Mouse (Mus musculus) monocyte, adult 2 months (primary cell): ENCODE measurements around the gene Tmod4.
A peak's percentile ranks its signal among the peaks of the same experiment; 100 is the strongest.

Source experiments
- DNase-seq, 2 experiments: peaks; one replicate each; pipeline ENCODE4 v3.0.0; 2022; ENCODE audit warnings: low spot score in 2 of 2, low read depth in 1 of 2

The Tmod4 gene

DNA sequence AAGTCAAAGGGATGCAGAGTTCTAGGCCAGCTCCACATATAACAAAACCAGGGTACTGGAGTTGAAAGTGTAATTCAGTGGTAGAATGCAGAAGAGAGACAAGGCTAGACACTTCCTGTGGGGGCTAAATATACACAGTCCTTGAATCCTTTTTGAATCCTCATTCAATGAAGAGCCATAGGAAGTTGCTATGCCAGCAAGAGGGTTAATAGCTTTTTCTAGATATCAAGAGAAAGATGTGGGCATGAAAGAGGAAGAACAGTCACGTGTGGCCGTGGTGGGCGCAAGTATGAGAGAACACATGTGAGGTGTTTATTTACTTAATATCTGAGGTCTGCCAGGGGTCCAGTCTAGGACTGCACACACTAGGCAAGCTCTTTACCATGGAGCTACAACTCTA is 12.1 kb downstream of the Tmod4 start:
- no peak for DNase-seq

DNA sequence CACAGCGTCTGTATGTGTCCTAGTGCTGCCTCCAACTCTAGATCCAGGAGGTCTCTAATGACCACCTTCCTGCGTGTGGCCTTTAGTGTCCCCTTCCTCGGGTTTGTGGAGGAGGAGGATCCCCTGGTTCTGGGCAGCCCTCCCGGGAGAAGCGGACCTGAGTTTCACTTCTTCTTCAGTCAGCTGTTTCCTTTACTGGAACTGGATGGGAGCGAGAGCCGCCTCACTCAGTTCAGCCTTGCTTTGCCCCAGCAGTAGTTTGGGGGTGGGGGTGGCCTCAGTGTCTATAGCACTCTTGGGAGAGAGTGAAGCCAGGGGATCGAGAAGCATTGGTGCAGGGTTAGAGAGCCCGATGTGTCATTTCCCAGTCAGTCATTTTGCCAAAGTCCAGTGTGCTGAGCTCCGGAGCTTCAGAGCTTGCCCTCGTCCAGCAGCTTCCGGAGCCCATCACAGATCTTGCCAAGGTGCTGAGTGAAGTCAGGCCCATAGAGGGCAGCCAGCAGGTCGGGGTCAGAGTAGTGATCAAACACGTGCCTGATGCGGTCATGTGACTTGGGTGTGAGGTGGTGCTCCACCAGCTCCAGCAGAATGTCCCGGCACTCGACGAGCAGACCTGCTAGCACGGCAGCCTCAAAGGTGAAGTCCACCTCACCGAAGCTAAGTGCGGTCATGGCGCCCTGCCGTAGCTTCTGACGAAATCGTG is 15.5 kb downstream of the Tmod4 start:
- DNase-seq = peak in 1 of 2 experiments; percentile 41

DNA sequence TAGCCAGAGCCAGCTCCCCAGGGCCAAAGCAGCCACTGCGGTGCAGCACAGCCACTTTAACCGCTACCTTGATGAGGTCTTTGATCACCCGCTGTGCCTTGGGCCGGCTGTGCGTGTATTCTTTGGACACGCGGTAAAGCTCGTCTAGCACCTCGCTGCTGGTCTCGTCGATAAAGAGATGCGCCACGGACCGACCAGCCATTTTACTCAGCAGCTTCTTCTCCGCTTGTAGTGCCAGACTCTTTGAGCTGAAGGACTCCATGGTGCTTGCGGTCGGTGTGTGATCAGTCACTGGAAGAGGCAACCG is 16.0 kb downstream of the Tmod4 start:
- DNase-seq = no peak

DNA sequence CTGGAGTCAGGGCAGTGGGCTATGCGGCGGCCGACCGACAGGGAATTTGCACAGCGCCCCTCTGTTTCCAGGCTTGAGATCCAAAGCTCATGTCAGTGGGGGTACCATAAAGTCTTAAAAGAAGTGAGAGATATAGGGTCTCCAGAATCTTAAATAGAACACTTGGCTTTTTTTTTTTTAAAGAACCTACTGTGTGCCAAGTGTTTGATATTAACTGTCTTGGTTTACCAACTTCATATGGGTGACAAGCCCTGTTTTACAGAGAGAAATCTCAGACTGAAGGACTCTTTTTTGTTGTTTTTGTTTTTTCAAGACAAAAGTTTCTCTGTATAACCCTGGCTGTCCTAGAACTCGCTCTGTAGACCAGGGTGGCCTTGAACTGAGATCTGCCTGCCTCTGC is 16.5 kb downstream of the Tmod4 start:
- DNase-seq = no peak

DNA sequence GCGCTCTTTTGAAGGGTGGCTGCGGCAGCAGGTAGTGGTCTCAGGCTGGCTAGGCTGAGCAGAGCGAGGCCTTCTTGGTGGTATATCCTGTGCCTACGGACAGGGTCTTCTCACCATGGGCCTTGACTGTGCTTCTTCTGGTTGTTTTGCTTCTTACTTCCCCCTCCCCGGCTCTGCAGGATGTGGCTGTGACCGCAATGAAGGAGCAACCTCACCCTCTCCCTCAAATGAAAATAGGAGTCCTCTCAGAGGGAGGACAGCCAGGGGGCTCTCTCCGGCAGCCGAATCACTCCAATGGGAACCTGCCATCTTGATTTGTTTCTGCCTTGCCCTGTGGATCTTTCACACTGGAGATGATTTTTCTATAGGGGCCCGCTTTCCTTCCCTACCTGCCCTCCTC is 17.2 kb downstream of the Tmod4 start:
- peak in 1 of 2 experiments; percentile 41 for DNase-seq

DNA sequence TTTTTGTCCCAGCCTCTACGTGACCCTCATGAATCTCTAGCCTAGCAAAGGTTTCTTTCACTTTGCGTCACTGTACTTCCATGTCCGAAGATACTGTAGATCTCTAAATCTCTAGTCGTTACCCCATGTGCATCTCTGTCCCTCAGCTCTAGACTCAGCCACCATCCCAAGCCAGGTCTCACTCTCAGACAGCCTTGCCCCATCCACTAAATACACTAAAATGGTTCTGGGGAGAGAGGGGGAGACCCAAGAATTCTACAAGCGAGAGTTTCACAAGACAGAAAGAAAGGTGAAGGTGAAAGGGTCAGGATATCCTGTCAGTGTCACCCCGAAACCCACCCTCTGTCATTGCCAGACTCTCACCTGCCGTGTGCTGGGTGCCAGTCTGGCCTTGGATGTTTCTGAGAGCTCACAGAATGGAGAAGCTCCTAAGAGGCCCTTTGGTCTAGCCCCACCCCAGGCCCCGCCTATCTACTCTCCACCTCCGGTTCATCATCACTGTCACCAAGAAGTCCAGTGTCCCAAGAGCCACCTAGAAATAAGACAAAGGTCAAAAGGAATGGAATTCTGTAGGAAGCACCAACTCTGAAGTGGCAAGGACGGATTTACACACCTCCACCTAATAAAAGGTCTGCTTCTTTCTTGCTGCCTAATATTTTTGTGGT is 17.8 kb downstream of the Tmod4 start, which contains the start of gene Tnfaip8l2:
Gene Tnfaip8l2, minus strand, starts transcription at position 409 of the 665 bp plus-strand sequence.
- DNase-seq = peak in 1 of 2 experiments; percentile 64

DNA sequence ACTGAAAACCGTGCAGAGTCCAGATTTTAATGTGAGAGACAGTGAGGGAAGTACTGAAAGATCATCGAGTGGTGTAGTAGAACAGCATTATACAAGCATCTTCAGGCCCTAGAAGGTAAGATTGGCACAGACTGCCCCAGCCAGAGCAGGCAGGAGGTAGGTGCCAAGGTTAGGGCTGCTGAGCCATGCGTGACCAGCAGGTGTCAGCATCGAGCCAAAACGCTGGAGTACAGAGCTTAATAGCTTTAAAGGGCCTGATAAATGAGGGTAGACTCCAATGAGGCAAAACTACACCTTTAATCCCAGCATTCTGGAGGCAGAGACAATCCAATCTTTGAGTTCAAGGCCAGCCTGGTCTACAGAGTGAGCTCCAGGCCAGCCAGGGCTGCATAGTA is 18.3 kb downstream of the Tmod4 start:
- DNase-seq = peak; percentile 64 to 80

DNA sequence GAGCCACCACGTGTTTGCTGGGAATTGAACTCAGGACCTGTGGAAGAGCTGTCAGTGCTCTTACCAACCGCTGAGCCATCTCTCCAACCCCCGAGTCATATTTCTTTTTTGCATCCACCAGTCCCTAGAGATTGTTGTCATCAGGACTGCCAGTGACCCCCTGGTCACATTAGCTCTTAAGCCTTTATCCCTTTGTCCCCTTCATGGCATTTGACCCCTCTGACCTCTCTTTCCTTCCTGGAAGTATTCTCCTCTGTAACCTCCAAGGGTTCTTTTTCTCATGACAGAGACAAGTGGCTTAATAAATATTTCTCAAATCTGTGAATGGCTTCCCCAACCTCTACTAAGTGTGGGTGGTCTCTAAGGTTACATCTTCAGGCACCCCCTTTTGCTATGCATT is 23.6 kb downstream of the Tmod4 start:
- no peak for DNase-seq

DNA sequence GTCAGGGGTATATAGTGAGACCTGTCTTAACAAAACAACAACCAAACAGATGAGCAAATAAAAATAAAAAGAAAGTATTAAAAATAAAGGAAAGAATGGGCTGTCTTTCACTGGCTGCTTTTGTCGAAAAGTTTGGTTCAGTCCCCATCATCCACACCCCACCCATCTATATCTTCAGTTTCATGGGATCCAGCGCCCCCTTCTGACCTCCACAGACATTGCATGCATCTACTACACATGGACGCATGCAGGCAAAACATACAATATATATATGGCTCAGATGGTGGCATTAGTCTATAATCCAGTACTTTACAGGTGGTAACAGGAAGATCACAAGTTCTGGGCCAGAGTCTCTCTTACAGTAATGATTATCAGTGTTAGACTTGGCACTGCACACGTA is 29.6 kb downstream of the Tmod4 start:
- DNase-seq = peak in 1 of 2 experiments; percentile 60

DNA sequence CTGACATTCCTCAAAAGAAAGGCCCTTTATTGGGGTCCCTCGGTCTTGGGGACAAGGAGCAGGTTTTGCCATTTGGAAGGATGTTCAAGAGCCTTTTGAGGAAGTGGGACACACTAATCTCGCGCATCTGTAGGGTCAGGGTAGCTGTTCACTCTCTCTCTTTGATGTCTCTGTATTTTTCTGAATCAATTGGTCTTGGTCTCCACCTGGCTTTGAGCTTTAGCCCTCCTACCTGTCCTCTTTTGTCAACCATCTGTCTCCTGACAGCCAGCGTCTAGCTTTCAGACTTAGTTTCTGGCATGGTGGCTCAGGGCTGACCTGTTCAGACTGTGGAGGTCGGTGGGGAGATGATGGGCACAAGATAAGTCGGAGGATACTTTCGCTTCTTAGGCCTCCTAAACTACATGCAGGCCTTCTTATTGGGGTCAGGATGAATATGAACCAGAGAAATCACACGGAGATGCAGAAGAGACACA is 35.3 kb downstream of the Tmod4 start:
- no peak for DNase-seq

DNA sequence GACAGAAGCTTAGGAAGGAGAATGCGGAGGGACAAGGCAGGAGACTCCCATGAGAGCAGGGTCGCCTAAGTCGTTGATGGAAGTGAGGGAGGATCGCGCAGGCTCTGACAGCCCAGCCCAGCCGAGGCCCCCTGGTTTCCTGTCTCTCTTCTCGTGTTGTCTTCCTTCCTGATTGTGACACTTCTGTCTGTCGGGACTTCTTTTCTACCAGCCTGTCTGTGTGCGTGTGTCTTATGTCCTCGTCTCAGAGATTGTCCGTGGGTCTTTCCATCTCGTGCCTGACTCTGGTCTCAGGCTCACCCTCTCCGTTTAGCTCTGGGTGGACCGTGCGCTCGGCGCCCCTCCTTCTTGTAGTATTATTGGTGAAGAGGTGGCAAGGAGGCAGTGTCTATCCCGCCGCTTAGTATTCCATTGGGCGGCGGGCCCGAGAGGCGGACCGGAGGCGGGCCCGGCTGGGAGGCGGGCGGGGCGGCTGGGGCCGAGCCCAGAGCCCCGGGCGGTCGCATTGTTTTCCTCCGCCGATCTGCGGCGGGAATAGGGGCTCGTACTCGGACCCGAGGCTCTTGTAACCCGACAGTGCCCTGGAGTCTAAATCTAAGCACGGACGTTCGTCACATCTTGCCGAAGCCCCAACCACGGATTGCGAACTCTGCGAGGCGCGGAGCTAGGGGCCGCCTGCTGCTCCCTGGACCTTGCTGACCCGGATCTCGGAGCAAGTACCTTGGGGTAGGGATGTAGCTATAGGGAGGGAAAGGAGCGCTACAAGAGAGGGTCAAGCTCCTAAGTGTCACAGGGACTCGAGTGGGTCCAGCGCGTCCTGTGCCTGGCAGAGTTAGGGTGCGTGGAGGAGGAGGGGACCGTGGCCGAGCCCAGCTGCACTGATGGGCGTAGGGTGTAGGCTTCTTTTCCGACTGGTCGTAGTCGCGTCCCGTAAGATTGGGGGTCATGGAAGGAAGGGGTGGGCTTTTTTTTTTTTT is 36.0 kb downstream of the Tmod4 start, which contains the start of gene Sema6c:
Gene Sema6c, plus strand, starts transcription at position 471 of the 977 bp plus-strand sequence.
- DNase-seq = peak; percentile 52 to 69

DNA sequence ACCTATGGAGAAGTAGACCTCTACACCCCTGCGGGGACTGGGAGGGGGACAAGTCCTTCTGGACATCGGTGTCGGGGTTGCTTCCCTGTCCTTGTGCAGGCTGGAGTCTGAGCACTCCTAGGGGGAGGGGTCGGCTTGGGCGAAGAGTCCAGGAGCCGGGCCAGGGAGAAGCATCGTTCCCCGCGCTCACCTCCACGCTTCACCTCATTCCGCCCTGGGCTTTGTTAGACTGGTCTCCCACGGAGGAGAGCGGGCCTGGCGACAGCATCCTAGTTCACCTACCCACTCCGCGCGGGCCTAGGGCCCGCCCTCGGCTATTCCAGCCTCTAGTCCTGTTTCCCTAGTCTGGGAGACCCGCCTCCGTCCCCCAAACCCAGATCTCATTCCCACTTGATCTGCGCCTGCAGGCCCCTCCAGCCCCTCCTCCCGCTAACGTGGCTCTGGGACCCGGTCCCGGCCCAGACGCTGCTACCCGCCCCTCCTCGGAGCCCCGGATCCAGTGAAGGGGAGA is 36.8 kb downstream of the Tmod4 start:
- DNase-seq = no peak

DNA sequence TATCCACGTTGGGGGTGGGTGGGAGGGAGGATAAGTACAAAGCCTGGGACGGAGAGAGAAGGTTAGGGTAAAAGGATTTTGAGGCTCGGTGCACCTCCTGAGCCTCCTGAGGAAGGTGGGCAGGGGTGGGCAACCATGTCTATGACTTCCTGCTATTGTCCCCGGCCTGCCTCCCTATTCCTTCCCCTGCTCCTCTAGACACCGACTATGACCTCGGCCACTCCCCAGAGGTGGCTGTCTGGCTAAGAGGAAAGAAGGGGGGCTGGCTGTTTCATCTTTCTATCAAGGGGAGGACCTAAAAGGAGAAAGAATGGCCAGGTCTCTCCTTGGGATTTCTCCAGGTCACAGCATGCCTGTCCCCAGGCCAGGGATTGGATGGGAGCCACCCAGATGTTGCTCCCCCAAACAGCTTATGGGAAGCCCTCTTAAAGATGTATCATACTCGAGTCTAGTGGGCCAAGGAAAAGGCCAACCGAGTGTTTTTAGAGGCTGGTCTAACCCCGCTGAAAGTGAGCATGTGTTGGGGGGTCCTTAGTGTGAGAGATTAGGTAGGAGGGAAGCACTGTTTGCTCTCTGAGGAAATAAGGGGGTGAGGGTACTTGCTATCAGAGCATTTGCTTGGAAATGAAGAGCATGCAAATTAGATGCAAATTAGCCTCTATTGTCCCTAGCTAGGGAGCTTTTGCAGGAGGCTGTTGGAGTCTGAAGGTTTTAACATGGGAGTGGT is 37.5 kb downstream of the Tmod4 start:
- DNase-seq = no peak

DNA sequence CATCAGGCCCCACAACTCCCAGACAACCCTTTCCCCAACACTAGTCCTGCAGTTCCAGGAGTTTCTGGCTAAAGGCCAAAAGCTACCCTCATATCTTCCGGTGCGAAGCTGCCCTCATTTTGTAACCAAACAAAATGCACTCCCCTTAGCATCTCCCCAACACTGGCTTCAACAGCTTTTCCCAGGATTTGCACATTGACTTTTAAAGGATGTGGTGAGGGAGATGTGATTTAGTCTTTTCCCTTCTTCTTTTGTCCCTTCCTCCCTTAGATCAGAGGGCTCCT is 38.0 kb downstream of the Tmod4 start:
- DNase-seq = no peak

DNA sequence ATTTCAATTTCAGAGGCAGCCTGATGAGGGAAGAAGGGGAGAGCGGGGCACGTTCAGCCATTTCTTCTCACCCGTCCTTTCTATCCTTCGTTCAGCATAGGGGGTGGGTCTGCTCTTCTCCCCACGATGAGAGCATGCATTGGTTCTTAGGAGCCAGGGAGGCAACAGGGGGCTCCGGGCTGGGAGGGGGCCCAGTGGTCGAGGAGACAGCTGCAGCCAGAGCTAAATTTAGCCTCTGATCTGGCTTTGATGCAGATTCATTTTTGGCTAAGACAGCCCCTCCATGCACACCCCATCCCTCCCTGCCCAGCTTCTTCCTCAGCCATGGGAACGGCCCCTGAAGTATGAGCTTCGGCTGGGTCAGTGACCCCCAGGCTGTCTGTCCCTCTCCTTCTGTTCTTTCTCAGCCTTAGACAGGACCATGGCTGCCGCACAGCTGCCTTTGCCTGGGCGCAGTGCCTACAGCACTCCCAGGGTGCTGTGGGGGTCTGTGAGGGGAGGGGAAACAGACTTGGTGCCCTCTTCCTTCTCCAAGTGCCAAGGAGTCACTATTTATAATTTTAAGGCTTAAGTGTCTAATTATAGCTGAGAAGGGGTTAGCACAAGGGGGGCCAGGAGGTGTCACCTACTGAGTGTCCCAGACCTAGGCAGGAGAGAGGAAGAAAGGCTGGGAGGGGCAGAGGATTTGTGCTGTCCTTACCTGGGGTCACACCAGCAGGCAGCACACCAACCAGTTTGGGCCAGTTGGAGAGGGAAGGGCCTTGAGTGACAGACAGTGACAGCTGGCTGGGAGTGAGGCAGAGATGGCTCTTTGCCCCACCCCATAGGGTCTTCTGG is 39.4 kb downstream of the Tmod4 start:
- no peak for DNase-seq

DNA sequence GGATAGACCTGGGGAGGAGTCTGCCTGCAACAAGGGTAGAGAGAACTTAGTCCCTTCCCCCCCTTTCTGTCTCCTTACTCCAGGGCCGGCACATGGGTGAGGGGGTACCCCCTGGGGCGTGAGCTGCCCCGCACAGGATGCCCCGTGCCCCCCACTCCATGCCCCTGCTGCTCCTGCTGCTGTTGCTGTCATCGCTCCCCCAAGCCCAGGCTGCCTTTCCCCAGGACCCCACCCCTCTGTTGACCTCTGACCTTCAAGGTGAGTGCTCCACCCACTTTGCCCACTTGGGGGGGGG is 39.9 kb downstream of the Tmod4 start:
- DNase-seq = no peak

DNA sequence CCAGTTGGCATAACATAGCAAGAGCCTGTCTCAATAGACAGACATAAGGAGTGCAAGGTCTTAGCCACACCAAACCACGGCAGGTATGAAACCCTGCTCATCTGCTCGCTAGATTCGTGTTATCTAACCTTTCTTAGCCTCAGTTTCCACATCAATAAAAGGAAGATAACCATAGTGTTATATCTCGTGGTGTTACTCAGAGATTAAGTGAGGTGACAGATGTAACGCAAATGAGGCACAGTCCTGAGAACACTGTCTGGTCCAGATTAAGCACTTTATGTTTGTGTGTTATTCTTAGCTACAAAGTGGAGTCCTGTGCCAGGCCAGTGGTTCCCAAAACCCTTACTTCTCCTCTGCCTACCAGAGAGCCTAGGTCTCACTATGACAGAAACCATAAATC is 40.6 kb downstream of the Tmod4 start:
- DNase-seq = no peak

DNA sequence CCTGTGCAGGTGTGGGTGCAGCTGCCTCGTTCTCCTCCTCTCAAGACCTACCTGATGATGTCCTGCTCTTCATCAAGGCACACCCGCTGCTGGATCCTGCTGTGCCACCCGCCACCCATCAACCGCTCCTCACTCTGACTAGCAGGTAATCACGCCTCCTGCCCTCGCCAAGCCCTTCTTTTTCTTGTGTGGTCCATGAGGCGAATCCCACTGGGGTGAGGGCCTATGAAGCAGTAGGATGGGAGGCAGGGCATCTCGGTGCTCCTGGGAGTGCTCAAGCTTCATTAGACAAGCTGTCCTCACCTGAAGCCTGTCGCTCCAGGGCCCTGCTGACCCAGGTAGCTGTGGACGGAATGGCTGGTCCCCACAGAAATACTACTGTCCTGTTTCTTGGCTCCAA is 45.7 kb downstream of the Tmod4 start:
- no peak for DNase-seq

DNA sequence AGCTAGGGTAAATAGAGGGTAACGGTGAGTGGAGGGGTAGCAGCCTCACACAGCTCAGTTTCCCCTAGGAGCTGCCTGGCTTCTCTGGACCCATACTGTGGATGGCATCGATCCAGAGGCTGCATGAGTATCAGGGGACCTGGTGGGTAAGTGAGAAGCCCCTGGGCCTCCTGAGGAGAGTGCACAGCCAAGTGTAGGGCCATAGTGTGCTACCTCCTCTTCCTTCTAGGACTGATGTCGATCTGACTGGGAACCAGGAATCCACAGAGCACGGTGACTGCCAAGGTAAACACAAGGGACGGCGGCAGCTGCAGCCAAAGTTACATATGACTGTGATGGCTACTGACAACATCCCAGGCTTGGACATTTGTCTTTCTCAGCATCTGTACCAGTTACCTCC is 46.8 kb downstream of the Tmod4 start:
- DNase-seq = no peak

DNA sequence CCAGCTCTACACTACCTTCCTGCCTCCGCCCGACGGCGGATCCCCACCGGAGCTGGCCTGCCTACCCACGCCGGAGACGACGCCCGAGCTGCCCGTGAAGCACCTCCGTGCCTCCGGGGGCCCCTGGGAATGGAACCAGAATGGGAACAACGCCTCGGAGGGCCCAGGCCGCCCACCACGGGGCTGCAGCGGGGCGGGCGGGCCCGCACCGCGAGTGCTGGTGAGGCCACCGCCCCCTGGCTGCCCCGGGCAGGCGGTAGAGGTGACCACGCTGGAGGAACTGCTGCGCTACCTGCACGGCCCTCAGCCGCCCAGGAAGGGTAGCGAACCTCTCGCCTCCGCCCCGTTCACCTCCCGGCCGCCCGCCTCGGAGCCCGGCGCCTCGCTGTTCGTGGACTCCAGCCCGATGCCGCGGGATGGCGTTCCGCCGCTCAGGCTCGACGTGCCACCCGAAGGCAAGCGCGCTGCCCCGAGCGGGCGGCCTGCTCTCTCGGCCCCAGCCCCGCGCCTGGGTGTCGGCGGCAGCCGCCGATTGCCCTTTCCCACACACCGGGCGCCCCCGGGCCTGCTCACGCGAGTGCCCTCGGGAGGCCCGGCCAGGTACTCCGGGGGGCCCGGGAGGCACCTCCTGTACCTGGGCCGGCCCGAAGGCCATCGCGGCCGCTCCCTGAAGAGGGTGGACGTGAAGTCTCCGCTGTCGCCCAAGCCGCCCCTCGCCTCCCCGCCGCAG is 48.4 kb downstream of the Tmod4 start:
- no peak for DNase-seq
